Mouse (Mus musculus) gastrocnemius, postnatal 14 days (tissue): Measurements from ENCODE around the gene 1700001J03Rik. TPM values are rescaled to one million over a fixed set of nuclear protein-coding genes. Genes with fewer than 3 reads are reported as not detected.
"Not testable (repeated sequence)": the region's sequence is repeated elsewhere in the genome, so short reads cannot be mapped to it uniquely, and the experiment has no call there.

Experiments used
- DNase-seq: peaks from one replicate; pipeline ENCODE4 v3.0.0; 2021; ENCODE audit warnings: mixed read lengths
- intact Hi-C: fragments of 180-260 bp; cut with DNase I; formaldehyde crosslinking; loops from one replicate; pipeline ENCODE4 v1.15.1; 2025; ENCODE audit warnings: low total_unique reads
- total RNA-seq, 2 experiments: library from RNA; stranded (reverse); gene quantifications; 2 replicates each; pipeline ENCODE4 v1.2.3; 2021

1700001J03Rik gene
- total RNA-seq, 2 experiments from 2014 or later, result 0.27 TPM; not detected in 1

- intact Hi-C loops, result no loop called here
- DNase-seq, result no peak
Observed at GRCm38 (mm10) chr5:146190501-146191269, 5.6 kb upstream of the 1700001J03Rik start.

GRCm38 (mm10) chr5:146190093-146190492 is 5.0 kb upstream of the 1700001J03Rik start:
- intact Hi-C loops, result no loop called here
- no peak for DNase-seq

- DNase-seq, result no peak
- intact Hi-C loops, result loop anchor here (5.0 kb wide), 1 partner anchor 109 kb away; no protein-coding TSS in a partner anchor
Observed at GRCm38 (mm10) chr5:146188712-146189111, 3.6 kb upstream of the 1700001J03Rik start.

GRCm38 (mm10) chr5:146188144-146188543 is 3.0 kb upstream of the 1700001J03Rik start:
- DNase-seq, result no peak
- intact Hi-C loops, result loop anchor here (5.0 kb wide), 1 partner anchor 109 kb away; no protein-coding TSS in a partner anchor

DNA sequence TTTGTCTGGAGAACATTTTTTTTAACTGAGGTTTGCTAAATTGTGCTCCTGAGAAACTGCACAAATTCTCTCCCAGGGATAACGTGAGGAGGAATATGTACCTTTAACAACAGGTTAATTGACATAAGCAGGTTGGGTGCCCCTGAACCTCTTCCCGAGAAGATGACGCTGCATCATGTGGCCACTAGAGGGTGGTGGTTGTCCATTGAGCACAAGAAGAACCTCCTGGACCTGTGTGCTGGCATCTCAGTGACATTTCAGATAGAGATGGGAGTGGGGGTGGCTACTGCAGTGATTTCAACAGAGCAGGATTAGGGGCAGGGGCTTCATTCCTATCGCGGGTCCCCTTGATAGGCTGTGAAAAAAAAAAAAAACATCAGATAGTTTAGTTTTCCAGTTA is 2.3 kb upstream of the 1700001J03Rik start:
- peak; percentile 53 for DNase-seq
- intact Hi-C loops, result loop anchor here (5.0 kb wide), 1 partner anchor 110 kb away; no protein-coding TSS in a partner anchor

GRCm38 (mm10) chr5:146172744-146173143 is 12.4 kb downstream of the 1700001J03Rik start:
- intact Hi-C loops, DNase-seq: not testable (repeated sequence)

- intact Hi-C loops, result not testable (repeated sequence)
Observed at GRCm38 (mm10) chr5:146170621-146171020, 14.5 kb downstream of the 1700001J03Rik start, which contains the start of gene Gm6309. Gene Gm6309 (minus strand): TSS chr5:146170721.

DNA sequence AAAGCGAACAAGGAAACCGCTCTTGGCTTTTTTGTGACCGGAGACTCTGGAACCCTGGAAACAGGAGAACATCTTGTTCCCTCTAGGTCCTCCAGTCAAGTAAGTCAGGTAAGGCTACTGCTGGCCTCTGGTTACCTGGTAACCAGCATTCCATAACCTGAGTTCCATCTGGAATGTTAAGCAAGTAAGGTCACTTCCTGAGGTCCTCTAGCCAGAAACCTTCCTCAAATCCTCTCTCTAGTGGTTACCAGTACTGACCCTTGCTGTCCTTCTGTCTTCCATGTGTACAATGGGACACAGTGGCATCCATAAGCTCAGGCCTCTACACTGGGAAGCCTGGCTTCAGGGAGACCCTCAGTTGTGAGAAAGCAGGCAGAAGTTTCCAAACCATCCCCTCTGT is 24.7 kb downstream of the 1700001J03Rik start, which contains the start of gene Gm5565:
Gene Gm5565 (minus strand): TSS at position 101 of the 400 bp plus-strand sequence.
- DNase-seq, intact Hi-C loops: not testable (repeated sequence)

More at GRCm38 (mm10) chr5:146170621-146171020, 14.5 kb downstream of the 1700001J03Rik start, which contains the start of gene Gm6309:
- not testable (repeated sequence) for DNase-seq

DNA sequence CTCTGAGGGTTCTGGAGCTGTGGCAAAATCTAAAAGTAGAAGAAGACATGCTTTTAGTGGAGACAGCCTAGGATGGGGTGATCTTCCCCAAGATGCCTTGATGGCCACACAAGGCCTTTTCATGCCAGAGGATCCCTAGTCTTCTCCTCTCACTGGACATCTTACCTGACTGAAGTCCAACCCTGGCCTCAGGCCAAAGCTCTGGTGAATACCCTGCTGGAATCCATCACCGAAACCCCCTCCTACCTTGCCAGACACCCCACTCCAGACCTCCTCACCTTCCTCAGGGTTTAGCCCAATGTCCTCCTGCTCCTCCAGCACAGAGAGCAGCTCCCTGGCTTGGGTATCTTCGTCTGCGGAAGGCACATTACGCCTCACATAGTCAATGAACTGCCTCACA is 26.8 kb downstream of the 1700001J03Rik start:
- DNase-seq, intact Hi-C loops: not testable (repeated sequence)

DNA sequence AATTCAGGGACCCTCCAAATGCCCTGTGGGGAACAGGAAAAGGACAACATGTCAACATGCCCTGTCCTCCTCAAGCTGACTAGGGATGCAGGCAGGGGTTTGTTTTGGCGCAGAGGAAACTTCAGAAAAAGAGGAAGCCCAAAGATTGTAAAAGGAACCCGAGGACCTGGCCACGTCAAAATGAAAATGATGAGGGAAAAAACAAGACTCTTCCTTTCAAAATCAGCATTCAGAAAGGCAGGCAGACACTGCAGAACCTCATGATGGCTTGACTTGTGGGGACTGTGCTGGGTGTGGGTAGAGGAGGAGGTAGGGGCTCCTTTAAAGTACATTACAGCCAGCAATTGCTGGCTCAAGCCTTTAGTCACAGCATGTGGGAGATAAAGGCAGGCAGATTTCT is 34.6 kb downstream of the 1700001J03Rik start:
- intact Hi-C loops, result no loop called here
- no peak for DNase-seq

- DNase-seq, result no peak
- intact Hi-C loops, result no loop called here
Observed at GRCm38 (mm10) chr5:146147903-146148302, 37.2 kb downstream of the 1700001J03Rik start.

Other genes with a start within 250 kb of the 1700001J03Rik start
- gene Cyp3a25, start 175.7 kb downstream of the 1700001J03Rik start, total RNA-seq, result not detected
- gene Cyp3a59, start 106.0 kb downstream of the 1700001J03Rik start, total RNA-seq, result not detected
- not detected for gene Gm5565, start 24.8 kb downstream of the 1700001J03Rik start, total RNA-seq
- gene Gm6309, start 14.6 kb downstream of the 1700001J03Rik start, total RNA-seq, result not detected
- gene Rnf6, start 36.3 kb upstream of the 1700001J03Rik start, total RNA-seq, result 10 to 100 TPM; 35.6 to 38.1 TPM
- gene Cdk8, start 45.9 kb upstream of the 1700001J03Rik start, total RNA-seq, result 10 to 100 TPM; 14.7 to 14.9 TPM
- gene Wasf3, start 199.7 kb upstream of the 1700001J03Rik start, total RNA-seq, result 1 to 10 TPM; 1.2 TPM